ENCODE assay signal across 11 mouse cellular contexts in genomic region chr5:114369921-114370320, GRCm38 (mm10). TPM values are rescaled to one million over a fixed set of nuclear protein-coding genes. Genes with fewer than 3 reads are reported as not detected.
DNase-seq lines count a peak whose midpoint lies in the region; ATAC-seq and TF ChIP-seq lines count a peak whose summit lies in the region.
"Had no signal": no experiment of that assay in that cellular context is flagged by ENCODE, and none has a peak within 500 bp of the region (broad histone marks: within the 10 kb centered on the region; RNA-seq: fewer than 3 reads in every experiment).

No protein-coding gene starts in this region.

- no peaks in the 10 kb centered on the region for H3K9me3 ChIP-seq in heart, embryonic 10.5 days
- H3K9me3 ChIP-seq in lung, embryonic 15.5 days, result no peaks in the 10 kb centered on the region
- H3K9me3 ChIP-seq in hindbrain, postnatal 0 days (ENCODE audit: low read length), result no peaks in the 10 kb centered on the region

- peaks cover 93% of the 10 kb centered on the region for H3K36me3 ChIP-seq in heart, embryonic 10.5 days
- peaks cover 74% of the 10 kb centered on the region for H3K36me3 ChIP-seq in lung, embryonic 15.5 days
- H3K36me3 ChIP-seq in hindbrain, postnatal 0 days (ENCODE audit: insufficient read depth, low read length), result peaks cover 65% of the 10 kb centered on the region
- peaks cover 68% of the 10 kb centered on the region for H3K36me3 ChIP-seq in small intestine, adult 2 months (ENCODE audit: control insufficient read depth, insufficient read depth, low read length)

- no peak for TF ChIP-seq CTCF in hindbrain, postnatal 0 days (IDR thresholded peaks at IDR 0.05; ENCODE audit: low read depth)
- TF ChIP-seq CTCF in small intestine, adult 2 months (IDR thresholded peaks at IDR 0.05; ENCODE audit: extremely low read depth, insufficient read length, insufficient replicate concordance, low read depth, low read length), result no peak

- peak overlapping the region; percentile 30 for H3K4me2 ChIP-seq in lung, embryonic 15.5 days
- no peak overlapping the region for H3K4me2 ChIP-seq in hindbrain, postnatal 0 days (ENCODE audit: low read depth, low read length)

- 85% methylated on average over 9 of the region's 9 CpGs for WGBS in heart, embryonic 10.5 days
- 36% methylated on average over 9 of the region's 9 CpGs for WGBS in lung, embryonic 15.5 days
- 81% methylated on average over 9 of the region's 9 CpGs for WGBS in hindbrain, postnatal 0 days
- 78% methylated on average over 9 of the region's 9 CpGs for WGBS in small intestine, adult 2 months

- intact Hi-C loops in heart, postnatal 14 days (cut with DNase I), result no loop called here

- H3K4me3 ChIP-seq in heart, embryonic 10.5 days, result no peak overlapping the region
- H3K4me3 ChIP-seq in lung, embryonic 15.5 days, result no peak overlapping the region
- H3K4me3 ChIP-seq in hindbrain, postnatal 0 days (ENCODE audit: low read length), result no peak overlapping the region
- H3K4me3 ChIP-seq in small intestine, adult 2 months (ENCODE audit: low read depth, low read length), result no peak overlapping the region

- H3K27ac ChIP-seq in heart, embryonic 10.5 days, result peak overlapping the region; percentile 19
- peak overlapping the region; percentile 99 for H3K27ac ChIP-seq in lung, embryonic 15.5 days
- peak overlapping the region; percentile 45; the same call in 1 of the 2 replicates for H3K27ac ChIP-seq in hindbrain, postnatal 0 days
- H3K27ac ChIP-seq in small intestine, adult 2 months (ENCODE audit: insufficient read depth, low read depth, low read length), result peak overlapping the region; percentile 84
- H3K27ac ChIP-seq: liver, embryonic 14.5 days had no signal

- peak overlapping the region; percentile 8; the same call in 1 of the 2 replicates for H3K9ac ChIP-seq in lung, embryonic 15.5 days
- no peak overlapping the region for H3K9ac ChIP-seq in hindbrain, postnatal 0 days (replicated peaks; ENCODE audit: low read length)
- H3K9ac ChIP-seq: liver, embryonic 14.5 days had no signal

- DNase-seq in heart, embryonic 10.5 days (ENCODE audit: low spot score), result no peak
- no peak for DNase-seq in heart, postnatal 14 days
- no peak for DNase-seq in lung, postnatal 36 days
- DNase-seq in hindbrain, postnatal 0 days (ENCODE audit: low spot score), result no peak
- no peak for DNase-seq in embryo, embryonic 10.5 days (ENCODE audit: low spot score)
- DNase-seq in embryo, embryonic 10 days (ENCODE audit: low spot score), result no peak
- DNase-seq: gastrocnemius, postnatal 10 days; spleen, adult 18-20 months had no signal

- TF ChIP-seq POLR2A in small intestine, adult 2 months (IDR thresholded peaks at IDR 0.05; ENCODE audit: low read depth, low read length), result no peak

- peaks cover 65% of the 10 kb centered on the region for H3K4me1 ChIP-seq in heart, embryonic 10.5 days
- peaks cover 79% of the 10 kb centered on the region for H3K4me1 ChIP-seq in lung, embryonic 15.5 days
- H3K4me1 ChIP-seq in hindbrain, postnatal 0 days (ENCODE audit: insufficient read depth, low read length), result peaks cover 7% of the 10 kb centered on the region
- peaks cover 56% of the 10 kb centered on the region for H3K4me1 ChIP-seq in small intestine, adult 2 months (ENCODE audit: control insufficient read depth, insufficient read depth, insufficient read length, low read length)

- H3K27me3 ChIP-seq in heart, embryonic 10.5 days (ENCODE audit: insufficient read depth, poor library complexity, severe bottlenecking), result no peaks in the 10 kb centered on the region
- no peaks in the 10 kb centered on the region for H3K27me3 ChIP-seq in lung, embryonic 15.5 days
- H3K27me3 ChIP-seq in hindbrain, postnatal 0 days (ENCODE audit: insufficient read depth, low read length), result no peaks in the 10 kb centered on the region
- no peaks in the 10 kb centered on the region for H3K27me3 ChIP-seq in small intestine, adult 2 months (ENCODE audit: control insufficient read depth, insufficient read depth, low read length)

- ATAC-seq in lung, embryonic 15.5 days (ENCODE audit: borderline replicate concordance, extremely low read depth, low FRiP score, low TSS enrichment), result no peak
- ATAC-seq in hindbrain, postnatal 0 days, result no peak

RNA-seq across cellular contexts. Expression of gene Kctd10, which starts 10.4 kb away (rescaled TPM):
- 105 and 113 TPM in 2 replicates for polyA plus RNA-seq in heart, embryonic 10.5 days (2016; fragmentation: Nextera tagmentation; extraction: Ambion mirVana)
- total RNA-seq in heart, postnatal 14 days (2021), result 10 to 100 TPM; 61.2 to 63.1 TPM
- polyA plus RNA-seq in lung, embryonic 15.5 days (2015; fragmentation: Nextera tagmentation; extraction: Ambion mirVana), result 169 and 176 TPM in 2 replicates
- total RNA-seq in hindbrain, postnatal 0 days (2014; rRNA removed), result 43.2 and 43.8 TPM in 2 replicates
- polyA plus RNA-seq in hindbrain, postnatal 0 days (2015; fragmentation: Nextera tagmentation; extraction: Ambion mirVana), result 47.5 and 48.0 TPM in 2 replicates
- 47.1 and 80.2 TPM in 2 replicates for polyA plus RNA-seq in small intestine, adult 2 months (2012; rRNA removed)

RNA-seq across cellular contexts. Expression of gene Ube3b, which starts 10.5 kb away (rescaled TPM):
- polyA plus RNA-seq in heart, embryonic 10.5 days (2016; fragmentation: Nextera tagmentation; extraction: Ambion mirVana), result 47.9 and 59.0 TPM in 2 replicates
- 10 to 100 TPM; 67.5 to 67.7 TPM for total RNA-seq in heart, postnatal 14 days (2021)
- polyA plus RNA-seq in lung, embryonic 15.5 days (2015; fragmentation: Nextera tagmentation; extraction: Ambion mirVana), result 43.4 and 46.5 TPM in 2 replicates
- 67.5 and 69.9 TPM in 2 replicates for total RNA-seq in hindbrain, postnatal 0 days (2014; rRNA removed)
- polyA plus RNA-seq in hindbrain, postnatal 0 days (2015; fragmentation: Nextera tagmentation; extraction: Ambion mirVana), result 31.1 and 31.4 TPM in 2 replicates
- polyA plus RNA-seq in small intestine, adult 2 months (2012; rRNA removed), result 36.6 and 76.1 TPM in 2 replicates

Comparison
In these comparisons a context has a peak if more than half of its experiments do, and no peak if none do; other contexts are left out.
1. H3K27ac ChIP-seq: peak in every context shown above with its lines; median percentile 99 in lung, embryonic 15.5 days; 84 in small intestine, adult 2 months; 45 in hindbrain, postnatal 0 days; 19 in heart, embryonic 10.5 days.